Mouse (Mus musculus): ENCODE data around the gene Mtmr14. TPM values are rescaled to one million over a fixed set of nuclear protein-coding genes. Genes with fewer than 3 reads are reported as not detected.

Gene Mtmr14
- polyA plus RNA-seq, 1 experiment, result 62.4 TPM

DNA sequence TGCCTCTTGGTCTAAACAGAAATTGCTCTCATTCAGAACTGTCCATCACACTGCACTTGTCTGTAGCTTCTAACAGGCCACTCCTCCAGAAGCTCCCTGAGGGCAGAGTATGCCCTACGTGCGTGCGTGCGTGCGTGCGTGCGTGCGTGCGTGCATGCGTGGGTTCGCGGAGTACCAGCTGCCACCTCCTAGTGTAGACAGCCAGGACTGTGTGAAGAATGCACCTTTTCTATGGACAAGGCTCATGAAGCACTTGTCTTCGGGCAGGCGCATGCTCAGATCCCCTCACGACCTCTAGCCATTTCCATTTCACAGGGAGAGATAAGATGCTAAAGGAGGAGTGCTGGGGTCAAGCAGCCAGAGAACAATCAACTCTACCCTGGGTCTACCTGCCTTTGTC lies 51.7 kb downstream of the Mtmr14 start:
- TF ChIP-seq POLR2A (IDR thresholded peaks at IDR 0.05; ENCODE audit: insufficient read depth, low read length) (no peak), CTCF (IDR thresholded peaks at IDR 0.05; ENCODE audit: low read depth, low read length) (no peak), EP300 (IDR thresholded peaks at IDR 0.05; ENCODE audit: insufficient read depth, low read depth, low read length) (no peak)
- Histone ChIP-seq H3K27me3 (ENCODE audit: control insufficient read depth, insufficient read depth, low read length, poor library complexity, severe bottlenecking) (no peaks in the 10 kb centered on the region), H3K9ac (ENCODE audit: low read depth, poor library complexity, severe bottlenecking) (no peak overlapping the region), H3K4me1 (ENCODE audit: control insufficient read depth, insufficient read depth, low read length) (peaks cover 2% of the 10 kb centered on the region), H3K4me3 (ENCODE audit: low read depth, low read length) (no peak overlapping the region), H3K9me3 (replicated peaks; ENCODE audit: control insufficient read depth, insufficient read depth, low read length, poor library complexity, severe bottlenecking) (no peaks in the 10 kb centered on the region), H3K36me3 (ENCODE audit: control insufficient read depth, insufficient read depth, low read length, poor library complexity, severe bottlenecking) (no peaks in the 10 kb centered on the region), H3K27ac (ENCODE audit: insufficient read depth, low read length) (no peak overlapping the region)

DNA sequence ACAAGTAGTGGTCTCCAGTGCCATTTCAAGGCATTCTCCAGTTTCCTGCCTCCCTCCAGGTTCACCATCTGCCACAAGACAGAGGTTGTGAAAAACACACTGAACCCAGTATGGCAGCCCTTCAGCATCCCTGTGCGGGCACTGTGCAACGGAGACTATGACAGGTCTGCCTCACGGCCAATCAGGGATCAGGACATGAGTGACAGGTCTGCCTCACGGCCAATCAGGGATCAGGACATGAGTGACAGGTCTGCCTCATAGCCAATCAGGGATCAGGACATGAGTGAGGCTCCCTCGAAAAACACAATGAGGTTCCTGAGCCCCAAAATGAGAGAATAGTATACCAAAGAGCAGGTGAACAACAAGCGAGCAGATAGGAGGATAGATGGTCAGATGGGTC lies 52.7 kb downstream of the Mtmr14 start:
- Histone ChIP-seq H3K27me3 (ENCODE audit: control insufficient read depth, insufficient read depth, low read length, poor library complexity, severe bottlenecking) (no peaks in the 10 kb centered on the region), H3K9me3 (replicated peaks; ENCODE audit: control insufficient read depth, insufficient read depth, low read length, poor library complexity, severe bottlenecking) (no peaks in the 10 kb centered on the region), H3K36me3 (ENCODE audit: control insufficient read depth, insufficient read depth, low read length, poor library complexity, severe bottlenecking) (no peaks in the 10 kb centered on the region), H3K4me3 (ENCODE audit: low read depth, low read length) (no peak overlapping the region), H3K9ac (ENCODE audit: low read depth, poor library complexity, severe bottlenecking) (no peak overlapping the region), H3K4me1 (ENCODE audit: control insufficient read depth, insufficient read depth, low read length) (no peaks in the 10 kb centered on the region), H3K27ac (ENCODE audit: insufficient read depth, low read length) (no peak overlapping the region)
- no peak for TF ChIP-seq CTCF (IDR thresholded peaks at IDR 0.05; ENCODE audit: low read depth, low read length)
- TF ChIP-seq POLR2A (IDR thresholded peaks at IDR 0.05; ENCODE audit: insufficient read depth, low read length), result no peak
- no peak for TF ChIP-seq EP300 (IDR thresholded peaks at IDR 0.05; ENCODE audit: insufficient read depth, low read depth, low read length)

DNA sequence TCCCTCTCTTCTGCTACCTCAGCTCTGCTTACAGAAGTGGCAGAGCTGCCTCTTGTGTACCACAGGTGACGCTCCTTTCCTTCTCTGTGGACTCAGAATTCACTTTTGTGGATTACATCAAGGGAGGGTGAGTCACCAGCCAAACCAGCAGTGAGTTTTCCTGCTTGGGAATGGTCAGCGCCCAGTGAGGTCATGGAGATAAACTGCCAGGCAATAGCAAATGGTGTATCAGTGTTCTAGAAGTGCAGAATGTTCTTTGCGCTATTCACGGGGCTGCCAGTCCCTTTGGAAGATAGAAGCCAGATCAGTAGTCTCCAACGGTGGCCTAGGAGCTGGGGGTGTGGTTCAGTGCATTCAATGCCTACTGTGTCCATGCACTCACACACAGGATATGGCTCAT lies 55.3 kb downstream of the Mtmr14 start:
- Histone ChIP-seq H3K9me3 (replicated peaks; ENCODE audit: control insufficient read depth, insufficient read depth, low read length, poor library complexity, severe bottlenecking) (no peaks in the 10 kb centered on the region), H3K36me3 (ENCODE audit: control insufficient read depth, insufficient read depth, low read length, poor library complexity, severe bottlenecking) (no peaks in the 10 kb centered on the region), H3K4me1 (ENCODE audit: control insufficient read depth, insufficient read depth, low read length) (no peaks in the 10 kb centered on the region), H3K4me3 (ENCODE audit: low read depth, low read length) (no peak overlapping the region), H3K9ac (ENCODE audit: low read depth, poor library complexity, severe bottlenecking) (no peak overlapping the region), H3K27me3 (ENCODE audit: control insufficient read depth, insufficient read depth, low read length, poor library complexity, severe bottlenecking) (no peaks in the 10 kb centered on the region), H3K27ac (ENCODE audit: insufficient read depth, low read length) (no peak overlapping the region)
- TF ChIP-seq POLR2A (IDR thresholded peaks at IDR 0.05; ENCODE audit: insufficient read depth, low read length) (no peak), EP300 (IDR thresholded peaks at IDR 0.05; ENCODE audit: insufficient read depth, low read depth, low read length) (no peak)

DNA sequence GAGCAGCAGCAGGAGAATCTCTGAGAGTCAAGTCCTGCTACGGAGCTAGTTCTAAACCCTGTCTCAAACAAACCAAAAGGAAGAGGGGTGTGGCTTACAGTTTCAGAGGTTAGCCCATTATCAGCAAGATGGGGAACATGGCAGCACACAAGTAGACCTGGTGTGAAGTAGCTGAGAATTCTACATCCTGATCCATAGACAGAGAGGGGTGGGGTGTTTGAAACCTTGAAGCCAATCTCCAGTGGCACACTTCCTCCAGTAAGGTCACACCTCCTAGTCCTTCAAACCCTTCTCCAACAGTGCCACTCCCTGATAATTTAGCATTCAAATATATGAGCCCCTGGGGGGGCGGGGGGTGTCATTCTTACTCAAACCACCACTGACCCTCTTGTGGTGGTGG lies 58.4 kb downstream of the Mtmr14 start:
- Histone ChIP-seq H3K27me3 (ENCODE audit: control insufficient read depth, insufficient read depth, low read length, poor library complexity, severe bottlenecking) (no peaks in the 10 kb centered on the region), H3K4me3 (ENCODE audit: low read depth, low read length) (no peak overlapping the region), H3K9ac (ENCODE audit: low read depth, poor library complexity, severe bottlenecking) (no peak overlapping the region), H3K27ac (ENCODE audit: insufficient read depth, low read length) (peak overlapping the region; percentile 62), H3K36me3 (ENCODE audit: control insufficient read depth, insufficient read depth, low read length, poor library complexity, severe bottlenecking) (no peaks in the 10 kb centered on the region), H3K4me1 (ENCODE audit: control insufficient read depth, insufficient read depth, low read length) (no peaks in the 10 kb centered on the region), H3K9me3 (replicated peaks; ENCODE audit: control insufficient read depth, insufficient read depth, low read length, poor library complexity, severe bottlenecking) (no peaks in the 10 kb centered on the region)
- no peak for TF ChIP-seq EP300 (IDR thresholded peaks at IDR 0.05; ENCODE audit: insufficient read depth, low read depth, low read length)
- no peak for TF ChIP-seq POLR2A (IDR thresholded peaks at IDR 0.05; ENCODE audit: insufficient read depth, low read length)
- TF ChIP-seq CTCF (IDR thresholded peaks at IDR 0.05; ENCODE audit: low read depth, low read length), result no peak

GRCm38 (mm10) chr6:113296639-113297038 lies 59.0 kb downstream of the Mtmr14 start:
- H3K27me3 ChIP-seq (ENCODE audit: control insufficient read depth, insufficient read depth, low read length, poor library complexity, severe bottlenecking), result no peaks in the 10 kb centered on the region
- no peaks in the 10 kb centered on the region for H3K36me3 ChIP-seq (ENCODE audit: control insufficient read depth, insufficient read depth, low read length, poor library complexity, severe bottlenecking)
- no peaks in the 10 kb centered on the region for H3K4me1 ChIP-seq (ENCODE audit: control insufficient read depth, insufficient read depth, low read length)
- H3K27ac ChIP-seq (ENCODE audit: insufficient read depth, low read length), result peak overlapping the region; percentile 62
- H3K4me3 ChIP-seq (ENCODE audit: low read depth, low read length), result no peak overlapping the region
- H3K9ac ChIP-seq (ENCODE audit: low read depth, poor library complexity, severe bottlenecking), result 0 out of 2 replicates have a peak overlapping the region, but pooled peaks have one; percentile 6
- no peaks in the 10 kb centered on the region for H3K9me3 ChIP-seq (replicated peaks; ENCODE audit: control insufficient read depth, insufficient read depth, low read length, poor library complexity, severe bottlenecking)
- no peak for TF ChIP-seq CTCF (IDR thresholded peaks at IDR 0.05; ENCODE audit: low read depth, low read length)
- TF ChIP-seq EP300 (IDR thresholded peaks at IDR 0.05; ENCODE audit: insufficient read depth, low read depth, low read length), result peak; percentile 63; the same call in 1 of the 2 replicates

DNA sequence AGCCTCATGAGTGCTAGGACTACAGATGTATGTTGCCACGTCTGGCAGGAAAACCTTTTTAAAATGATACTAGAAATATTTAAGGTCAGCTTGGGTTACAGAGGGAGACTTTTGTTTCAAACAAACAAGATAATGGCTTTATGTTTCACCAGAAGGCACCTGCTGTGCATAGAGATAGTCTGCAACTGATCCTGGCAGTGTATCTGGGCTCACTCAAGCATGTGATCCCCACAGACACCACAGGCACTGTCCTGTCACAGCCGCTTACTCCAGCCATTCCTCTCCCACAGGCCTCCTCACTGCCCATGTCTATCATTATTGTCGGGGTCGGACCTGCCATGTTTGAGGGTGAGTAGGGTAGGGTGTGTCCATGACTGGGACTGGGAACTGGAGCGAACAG lies 63.7 kb downstream of the Mtmr14 start:
- H3K27ac ChIP-seq (ENCODE audit: insufficient read depth, low read length), result no peak overlapping the region
- no peaks in the 10 kb centered on the region for H3K27me3 ChIP-seq (ENCODE audit: control insufficient read depth, insufficient read depth, low read length, poor library complexity, severe bottlenecking)
- no peaks in the 10 kb centered on the region for H3K9me3 ChIP-seq (replicated peaks; ENCODE audit: control insufficient read depth, insufficient read depth, low read length, poor library complexity, severe bottlenecking)
- no peak overlapping the region for H3K9ac ChIP-seq (ENCODE audit: low read depth, poor library complexity, severe bottlenecking)
- no peaks in the 10 kb centered on the region for H3K4me1 ChIP-seq (ENCODE audit: control insufficient read depth, insufficient read depth, low read length)
- H3K36me3 ChIP-seq (ENCODE audit: control insufficient read depth, insufficient read depth, low read length, poor library complexity, severe bottlenecking), result no peaks in the 10 kb centered on the region
- TF ChIP-seq CTCF (IDR thresholded peaks at IDR 0.05; ENCODE audit: low read depth, low read length), result no peak
- no peak overlapping the region for H3K4me3 ChIP-seq (ENCODE audit: low read depth, low read length)
